Mouse (Mus musculus): Measurements from ENCODE around the gene Spaca6.

Gene Spaca6

GRCm38 (mm10) chr17:17845187-17846027 is 18.4 kb downstream of the Spaca6 start:
- DNase-seq, result peak in 1 of 2 experiments; percentile 55

GRCm38 (mm10) chr17:17848988-17849387 is 22.0 kb downstream of the Spaca6 start:
- DNase-seq, result no peak

- no peak for DNase-seq
These were observed 23.2 kb downstream of the Spaca6 start for GRCm38 (mm10) chr17:17849906-17850712.

GRCm38 (mm10) chr17:17855064-17855838 is 28.3 kb downstream of the Spaca6 start, which contains the start of gene Has1:
TSS of gene Has1 (minus strand) at chr17:17855205.
- DNase-seq, result no peak

GRCm38 (mm10) chr17:17856612-17857011 is 29.7 kb downstream of the Spaca6 start:
- no peak for DNase-seq

- DNase-seq, result no peak
These were observed 30.5 kb downstream of the Spaca6 start for GRCm38 (mm10) chr17:17857446-17857845.

GRCm38 (mm10) chr17:17860110-17860509 is 33.2 kb downstream of the Spaca6 start:
- no peak for DNase-seq

GRCm38 (mm10) chr17:17862360-17862759 is 35.4 kb downstream of the Spaca6 start:
- no peak for DNase-seq

GRCm38 (mm10) chr17:17865168-17865567 is 38.2 kb downstream of the Spaca6 start:
- no peak for DNase-seq

- no peak for DNase-seq
These were observed 40.0 kb downstream of the Spaca6 start for GRCm38 (mm10) chr17:17866801-17867469.

- no peak for DNase-seq
These were observed 44.1 kb downstream of the Spaca6 start for GRCm38 (mm10) chr17:17870892-17871550.

GRCm38 (mm10) chr17:17871697-17872096 is 44.7 kb downstream of the Spaca6 start:
- DNase-seq, result no peak

- no peak for DNase-seq
These were observed 52.4 kb downstream of the Spaca6 start for GRCm38 (mm10) chr17:17879347-17879746.

- DNase-seq, result no peak
These were observed 55.7 kb downstream of the Spaca6 start for GRCm38 (mm10) chr17:17882672-17883071.

- DNase-seq, result no peak
These were observed 56.9 kb downstream of the Spaca6 start, which contains the start of gene Fpr1 for GRCm38 (mm10) chr17:17883840-17884239. TSS of gene Fpr1 (minus strand) at chr17:17883940.

GRCm38 (mm10) chr17:17887774-17888248 is 60.9 kb downstream of the Spaca6 start, which contains the start of the genes Fpr2 and Fpr3:
TSS of gene Fpr2 (plus strand) at chr17:17887824.
TSS of gene Fpr3 (plus strand) at chr17:17887852.
- no peak for DNase-seq

GRCm38 (mm10) chr17:17889732-17890425 is 62.9 kb downstream of the Spaca6 start:
- no peak for DNase-seq
